Mouse (Mus musculus) stomach, embryonic 15.5 days (tissue): ENCODE measurements at regions not wholly inside any gene's neighbourhood (a gene's known extent, or its start where the extent isn't known, plus 50 kb on each side); places are given as distances from the start of the nearest gene placed in this dataset. TPM values are rescaled to one million over a fixed set of nuclear protein-coding genes. Genes with fewer than 3 reads are reported as not detected.

Experiments
- ATAC-seq: fragments of 200-750 bp; cut with Nextera tagmentation; 2 replicates; pipeline ENCODE4 v1.8.0; 2017; ENCODE audit warnings: low read depth, moderate number of reproducible peaks, moderate TSS enrichment; ENCODE audit not compliant: insufficient read depth, low FRiP score
- H3K27ac ChIP-seq: fragments of 300-500 bp; sonication (generic); 2 replicates; pipeline ENCODE4 v1.5.1; 2015; ENCODE audit warnings: mild to moderate bottlenecking, inconsistent platforms
- H3K27me3 ChIP-seq: fragments of 300-500 bp; sonication (generic); replicated peaks from 2 replicates; pipeline ENCODE4 v1.6.1; 2015; ENCODE audit warnings: inconsistent platforms
- H3K36me3 ChIP-seq: fragments of 300-500 bp; sonication (generic); 2 replicates; pipeline ENCODE4 v1.6.1; 2015; ENCODE audit warnings: inconsistent platforms
- H3K4me1 ChIP-seq: fragments of 300-500 bp; sonication (generic); 2 replicates; pipeline ENCODE4 v1.6.1; 2015; ENCODE audit warnings: inconsistent platforms
- H3K4me2 ChIP-seq: fragments of 300-500 bp; sonication (generic); 2 replicates; pipeline ENCODE4 v1.6.1; 2015; ENCODE audit warnings: mild to moderate bottlenecking, inconsistent platforms
- H3K4me3 ChIP-seq: fragments of 300-500 bp; sonication (generic); replicated peaks from 2 replicates; pipeline ENCODE4 v1.5.1; 2015; ENCODE audit warnings: inconsistent platforms
- H3K9ac ChIP-seq: fragments of 300-500 bp; sonication (generic); 2 replicates; pipeline ENCODE4 v1.6.1; 2015; ENCODE audit warnings: inconsistent platforms
- H3K9me3 ChIP-seq: fragments of 300-500 bp; sonication (generic); 2 replicates; pipeline ENCODE4 v1.6.1; 2016; ENCODE audit warnings: inconsistent platforms
- WGBS: fragments of 180-500 bp; shearing (Covaris S2); methylation state at CpG from one replicate; pipeline ENCODE4 v1.1.7; 2015; 5-methylcytosine and 5-hydroxymethylcytosine counted together
- microRNA-seq: library from miRNA; unstranded; fragments of <30 nt; microRNA quantifications from one replicate; pipeline ENCODE4, GENCODE M21; 2016

DNA sequence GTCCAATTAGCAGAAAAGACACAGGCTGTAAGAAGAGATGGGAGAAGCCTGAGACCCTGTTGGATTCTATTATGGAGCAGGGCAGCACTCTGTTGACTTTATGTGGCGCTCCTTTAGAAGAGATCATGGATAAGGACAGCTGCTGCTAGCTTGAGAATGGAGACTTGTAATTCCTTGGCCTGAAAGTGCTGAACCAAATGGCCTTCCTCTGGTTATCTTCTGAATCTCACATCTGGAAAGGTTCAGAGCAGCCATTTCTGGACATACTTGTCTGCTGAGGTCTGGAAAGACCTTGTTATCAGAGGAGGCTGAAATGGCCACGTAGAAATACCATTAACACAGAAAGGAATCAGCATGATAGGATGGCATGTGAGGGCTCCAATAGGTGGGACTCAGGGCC is 59.5 kb upstream of the Tnp1 start:
- no peaks in the 10 kb centered on the region for H3K9me3 ChIP-seq
- no peak for ATAC-seq
- no peak overlapping the region for H3K4me2 ChIP-seq
- no peaks in the 10 kb centered on the region for H3K4me1 ChIP-seq
- no peak overlapping the region for H3K4me3 ChIP-seq
- no peak overlapping the region for H3K27ac ChIP-seq
- WGBS: 65% methylated on average over 2 of the region's 2 CpGs
- no peak overlapping the region for H3K9ac ChIP-seq
- H3K36me3 ChIP-seq: no peaks in the 10 kb centered on the region
- H3K27me3 ChIP-seq: no peaks in the 10 kb centered on the region

DNA sequence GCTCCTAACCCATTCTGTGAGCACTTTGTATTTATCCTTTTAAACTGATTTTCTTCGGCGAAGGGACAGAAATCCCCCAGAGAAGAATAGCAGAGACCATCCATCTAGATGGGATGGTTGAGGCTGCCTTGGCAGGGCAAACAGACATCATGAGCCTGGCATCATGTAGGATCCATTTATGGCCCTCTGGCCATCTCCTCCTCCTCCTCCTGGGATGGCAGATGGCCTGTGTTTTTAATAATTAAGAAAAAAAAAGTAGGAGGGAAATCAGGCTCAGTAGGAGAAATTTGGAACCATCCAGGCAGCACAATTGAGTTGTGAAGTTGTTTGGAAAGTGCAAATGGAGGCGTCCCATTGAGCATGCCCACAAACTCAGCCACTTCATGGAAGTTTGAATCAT is 58.8 kb upstream of the Tnp1 start:
- Histone ChIP-seq H3K27ac (no peak overlapping the region), H3K4me3 (no peak overlapping the region), H3K9me3 (no peaks in the 10 kb centered on the region), H3K27me3 (no peaks in the 10 kb centered on the region), H3K9ac (no peak overlapping the region), H3K36me3 (no peaks in the 10 kb centered on the region), H3K4me1 (no peaks in the 10 kb centered on the region), H3K4me2 (no peak overlapping the region)
- WGBS: 86% methylated on average over 3 of the region's 3 CpGs
- ATAC-seq: no peak

GRCm38 (mm10) chr1:73072237-73072904 is 56.7 kb upstream of the Tnp1 start:
- no peaks in the 10 kb centered on the region for H3K4me1 ChIP-seq
- no peaks in the 10 kb centered on the region for H3K36me3 ChIP-seq
- H3K27ac ChIP-seq: no peak overlapping the region
- H3K4me2 ChIP-seq: no peak overlapping the region
- no peaks in the 10 kb centered on the region for H3K9me3 ChIP-seq
- no peak overlapping the region for H3K4me3 ChIP-seq
- ATAC-seq: peak; percentile 91; the same call in 1 of the 2 replicates
- 57% methylated on average over 5 of the region's 5 CpGs for WGBS
- H3K27me3 ChIP-seq: no peaks in the 10 kb centered on the region
- H3K9ac ChIP-seq: no peak overlapping the region

GRCm38 (mm10) chr1:73070126-73070525 is 54.4 kb upstream of the Tnp1 start:
- H3K9ac ChIP-seq: no peak overlapping the region
- no peaks in the 10 kb centered on the region for H3K4me1 ChIP-seq
- no peaks in the 10 kb centered on the region for H3K27me3 ChIP-seq
- H3K27ac ChIP-seq: no peak overlapping the region
- ATAC-seq: no peak
- WGBS: 58% methylated on average over 2 of the region's 2 CpGs
- H3K9me3 ChIP-seq: no peaks in the 10 kb centered on the region
- no peak overlapping the region for H3K4me2 ChIP-seq
- no peak overlapping the region for H3K4me3 ChIP-seq
- H3K36me3 ChIP-seq: no peaks in the 10 kb centered on the region

Small RNA genes in the stretch of these regions (microRNA-seq; reads per million reads assigned to microRNA genes)
- not detected for gene Mir6351
